Mouse (Mus musculus) neutrophil, adult 5-6 weeks (primary cell): ENCODE data around the gene Cdk18. TPM values are rescaled to one million over a fixed set of nuclear protein-coding genes. Genes with fewer than 3 reads are reported as not detected.

Experiments used
- ATAC-seq: fragments of 151-379, 151-347 bp; 2 replicates; pipeline ENCODE4 v1.8.0; 2017; ENCODE audit warnings: mild to moderate bottlenecking, moderate TSS enrichment; ENCODE audit not compliant: insufficient number of reproducible peaks, poor library complexity, low FRiP score, severe bottlenecking; ENCODE audit errors: extremely low read depth
- total RNA-seq: library from RNA; stranded (forward); fragments of 200-1000 nt; gene quantifications from 2 replicates; pipeline ENCODE4 v1.2.3, GENCODE M21; 2017

Gene Cdk18
- total RNA-seq, 1 experiment from 2014 or later = not detected

DNA sequence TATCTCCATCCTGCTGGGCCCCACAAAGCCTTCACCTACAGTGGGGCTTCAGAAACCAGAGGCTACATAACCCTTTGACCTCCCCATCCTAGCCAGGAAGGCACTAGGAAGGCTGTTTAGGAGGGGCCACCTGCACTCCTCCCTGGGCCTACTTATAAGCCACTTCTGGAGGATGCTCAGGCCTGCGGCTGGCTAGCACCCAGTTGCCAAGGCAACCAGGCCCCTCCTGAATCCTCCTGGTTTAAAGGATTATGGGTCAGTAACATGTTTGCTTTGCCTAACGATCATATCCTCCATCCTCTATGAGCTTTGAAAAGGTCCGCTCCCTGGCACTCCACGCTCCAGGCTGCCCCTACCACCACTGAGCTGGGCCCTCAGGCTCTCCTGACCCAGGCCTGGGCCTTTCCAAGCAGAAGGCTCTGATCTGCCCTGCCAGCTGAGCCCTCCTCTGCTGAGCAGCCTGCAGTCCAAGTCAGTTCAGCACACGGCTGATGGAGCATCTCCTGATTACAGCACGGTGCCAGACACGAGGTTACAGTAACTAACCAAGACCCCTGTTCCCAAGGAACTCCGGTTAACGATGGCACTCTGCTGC lies 16.0 kb downstream of the Cdk18 start:
- ATAC-seq = no peak

DNA sequence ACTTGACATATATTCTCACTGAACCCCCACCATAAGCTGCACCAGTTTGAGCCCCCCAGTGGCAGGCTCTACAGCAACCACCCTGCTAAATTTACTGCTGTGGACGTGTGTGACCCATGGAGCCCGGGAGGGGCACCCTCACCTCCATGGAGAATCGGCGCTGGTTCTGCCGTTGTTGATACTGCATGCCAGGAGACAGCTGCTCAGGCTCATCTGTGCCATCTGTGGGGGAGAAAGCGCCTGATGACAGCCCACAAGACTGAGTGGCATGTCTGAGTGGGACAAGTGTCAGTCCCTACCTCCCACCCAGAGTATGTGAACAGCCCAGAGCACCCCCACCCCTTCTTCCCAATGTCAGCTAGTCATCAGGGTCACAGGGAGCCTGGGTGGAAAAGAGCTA lies 17.6 kb downstream of the Cdk18 start:
- no peak for ATAC-seq

DNA sequence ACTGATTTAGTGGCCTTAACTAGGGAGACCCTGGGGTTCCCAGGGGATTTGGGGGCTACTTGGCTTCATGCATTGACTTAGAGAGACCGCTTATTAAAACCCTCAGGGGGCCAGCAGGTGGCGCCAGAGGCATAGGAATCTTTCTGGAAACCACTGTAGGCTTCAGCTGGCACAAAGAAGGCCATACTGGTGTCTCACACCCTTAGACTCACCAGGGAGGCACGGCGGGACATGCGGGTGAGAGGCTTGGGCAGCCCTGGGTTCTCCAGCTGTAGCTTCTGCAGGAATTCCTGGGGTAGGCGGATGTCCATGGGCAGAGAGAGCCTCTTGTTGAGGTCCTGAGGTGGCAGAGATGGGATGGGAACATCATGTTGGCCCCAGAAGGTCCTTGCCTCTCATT lies 18.2 kb downstream of the Cdk18 start:
- ATAC-seq = no peak

DNA sequence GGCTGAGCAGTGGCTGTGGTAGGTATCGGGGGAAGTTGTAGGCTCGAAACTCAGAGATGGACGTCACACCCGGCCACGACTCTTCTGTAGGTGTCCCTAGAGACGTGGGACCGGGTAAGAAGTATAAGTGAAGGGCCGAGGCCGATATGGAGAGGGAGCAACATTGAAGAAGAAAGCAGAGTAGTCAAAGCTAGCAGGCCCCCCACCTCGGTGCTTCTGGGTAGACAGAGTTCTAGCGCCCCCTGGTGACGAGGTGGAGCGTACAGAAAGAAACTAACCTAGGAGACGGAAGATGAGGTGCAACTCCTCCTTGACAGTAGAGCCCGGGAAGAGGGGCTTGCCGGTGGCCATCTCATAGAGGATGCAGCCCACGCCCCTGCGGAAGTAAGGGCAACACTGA lies 22.9 kb downstream of the Cdk18 start:
- ATAC-seq = no peak

DNA sequence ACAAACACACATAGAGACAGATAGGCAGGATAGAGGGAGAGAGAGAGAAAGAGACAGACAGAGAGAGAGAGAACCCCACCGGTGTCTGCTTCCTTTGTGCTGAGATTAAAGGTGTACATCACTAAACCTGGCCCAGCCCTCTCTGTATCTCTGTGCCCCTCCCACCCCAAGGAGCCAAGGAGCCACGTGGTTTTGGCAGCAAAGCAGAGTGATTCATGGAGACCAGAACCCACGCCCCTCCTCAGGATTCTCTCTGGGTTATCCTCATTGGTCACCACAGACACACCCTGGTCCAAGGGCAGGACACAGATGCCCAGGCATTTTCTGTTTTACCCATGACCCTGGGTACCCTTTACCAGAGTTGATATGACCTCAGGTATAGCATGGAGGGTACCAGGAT lies 26.4 kb downstream of the Cdk18 start:
- no peak for ATAC-seq

DNA sequence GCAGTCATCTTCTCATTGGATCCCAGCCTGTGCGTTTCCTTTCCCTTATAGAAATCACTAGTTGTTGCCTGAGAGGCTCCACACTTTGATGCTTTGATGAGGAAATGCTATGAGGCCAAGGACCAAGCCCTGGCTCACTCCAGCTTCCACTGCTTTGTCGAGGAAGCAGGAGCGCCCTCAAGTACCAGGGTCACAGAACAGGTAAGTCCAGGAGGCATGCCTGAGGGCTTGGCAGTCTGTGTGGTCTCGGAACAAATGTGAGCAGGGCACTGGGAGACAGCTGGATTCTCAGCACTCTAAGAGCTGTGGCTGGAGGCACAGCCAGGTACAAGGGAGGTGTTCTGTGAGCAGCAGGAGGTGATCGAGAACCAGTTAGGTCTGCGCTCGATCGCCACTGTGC lies 27.1 kb downstream of the Cdk18 start:
- no peak for ATAC-seq

DNA sequence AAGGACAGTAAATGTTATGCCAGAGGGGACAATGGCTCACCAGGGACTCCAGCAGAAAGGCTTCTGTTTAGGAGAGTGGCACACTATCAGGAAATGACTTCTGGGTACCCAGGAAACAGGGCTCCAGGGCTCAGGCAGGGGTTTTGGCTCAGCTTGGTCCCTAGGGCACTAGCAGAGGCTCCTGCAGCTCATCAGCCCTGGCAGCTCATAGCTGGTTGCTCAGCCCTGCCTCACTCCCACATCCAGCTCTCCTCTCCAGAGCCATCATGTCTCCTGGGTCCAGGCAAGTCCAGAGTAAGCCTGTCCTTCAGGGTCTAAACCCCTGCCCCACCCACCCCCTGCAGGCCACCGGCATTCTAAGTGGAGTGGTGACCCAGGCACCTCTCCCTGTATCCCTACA lies 28.1 kb downstream of the Cdk18 start:
- ATAC-seq = no peak

DNA sequence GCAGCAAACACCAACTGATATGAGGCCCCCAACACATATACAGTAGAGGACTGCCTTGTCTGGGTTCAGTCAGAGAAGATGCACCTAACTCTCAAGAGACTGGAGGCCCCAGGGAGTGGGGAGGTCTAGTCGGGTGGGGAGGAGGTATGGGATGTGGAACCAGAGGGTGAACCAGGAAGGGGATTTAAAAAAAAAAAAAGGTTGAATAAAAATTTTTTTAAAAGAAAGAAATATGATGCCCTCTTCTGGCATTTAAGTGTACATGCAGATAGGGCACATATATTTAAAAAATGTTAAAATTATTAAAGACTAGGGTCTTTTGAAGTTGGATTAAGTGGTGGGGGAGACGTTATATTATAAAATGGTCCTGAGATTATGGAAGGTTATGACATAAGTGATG lies 30.1 kb downstream of the Cdk18 start:
- ATAC-seq = no peak

DNA sequence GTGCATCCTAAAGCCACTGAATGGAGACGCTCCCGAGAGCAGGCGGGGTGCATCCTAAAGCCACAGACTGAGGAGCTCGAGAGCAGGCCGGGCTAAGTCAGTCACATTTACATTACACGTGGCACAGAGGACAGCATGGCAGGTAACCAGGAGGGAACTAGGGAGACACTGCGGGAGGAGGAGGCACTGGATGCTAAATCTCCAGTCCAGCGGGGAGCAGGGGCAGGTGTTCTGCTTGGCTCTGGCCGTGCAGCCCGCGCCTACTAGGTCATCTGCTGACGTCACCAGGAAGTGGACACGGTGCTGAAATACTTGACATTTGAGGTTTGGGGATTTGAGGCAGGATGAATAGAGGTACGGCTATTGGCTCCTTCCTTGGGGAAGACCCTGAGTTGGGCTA lies 35.1 kb downstream of the Cdk18 start:
- no peak for ATAC-seq

DNA sequence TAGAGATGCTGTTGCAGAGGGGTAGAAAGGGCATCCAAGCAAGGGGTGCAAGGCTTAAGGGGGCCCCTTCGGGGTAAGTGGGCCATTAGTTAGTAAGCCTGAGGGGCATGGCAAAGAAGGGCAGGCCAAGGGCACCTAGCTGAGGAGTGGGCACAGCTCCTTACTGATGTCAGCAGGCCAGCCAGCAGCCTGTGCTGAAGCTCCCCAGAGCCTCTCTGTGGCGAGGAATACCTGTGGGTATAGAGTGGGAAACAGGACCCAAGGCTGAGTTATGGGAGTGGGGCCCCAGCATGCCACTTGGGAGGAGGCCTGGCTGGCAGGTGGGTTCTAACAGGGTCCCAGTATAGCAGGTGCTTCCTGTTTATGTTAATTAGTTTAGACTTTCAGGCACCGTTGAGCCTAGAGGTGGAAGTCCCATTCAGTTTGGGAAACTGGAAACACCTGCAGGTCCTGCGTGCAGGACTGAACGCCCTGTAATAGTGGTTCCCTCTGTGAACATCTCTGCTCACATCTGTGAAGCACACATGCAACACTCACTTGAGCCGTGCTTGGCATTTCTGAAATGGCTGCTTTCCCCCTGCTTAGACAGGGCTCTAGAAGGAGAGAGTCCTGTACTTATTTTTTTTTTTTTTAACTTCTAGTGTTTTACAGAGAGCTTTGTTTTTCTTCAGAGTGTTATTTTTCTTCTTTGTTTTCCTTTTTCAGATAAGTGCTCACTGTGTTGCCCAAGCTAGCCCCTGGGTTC lies 37.4 kb downstream of the Cdk18 start:
- no peak for ATAC-seq

DNA sequence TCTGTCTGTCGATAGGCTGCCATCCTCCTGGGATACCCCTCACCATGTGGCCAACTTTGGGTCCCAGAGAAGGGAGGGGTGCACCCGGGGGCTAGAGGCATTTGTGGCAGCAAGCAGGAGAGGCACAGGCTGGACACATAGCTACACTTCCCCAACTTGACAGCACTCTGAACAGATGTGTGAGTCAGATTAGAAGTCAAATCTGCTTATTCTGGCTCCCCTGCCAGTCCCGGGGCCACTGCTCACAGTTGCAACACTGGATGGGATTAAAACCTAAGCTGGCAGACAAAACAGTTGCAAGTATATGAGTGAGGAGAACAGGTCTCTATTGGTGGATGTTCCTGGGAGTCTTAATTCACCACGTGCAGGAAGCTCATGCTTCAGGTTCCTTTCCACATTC lies 39.7 kb downstream of the Cdk18 start:
- no peak for ATAC-seq

DNA sequence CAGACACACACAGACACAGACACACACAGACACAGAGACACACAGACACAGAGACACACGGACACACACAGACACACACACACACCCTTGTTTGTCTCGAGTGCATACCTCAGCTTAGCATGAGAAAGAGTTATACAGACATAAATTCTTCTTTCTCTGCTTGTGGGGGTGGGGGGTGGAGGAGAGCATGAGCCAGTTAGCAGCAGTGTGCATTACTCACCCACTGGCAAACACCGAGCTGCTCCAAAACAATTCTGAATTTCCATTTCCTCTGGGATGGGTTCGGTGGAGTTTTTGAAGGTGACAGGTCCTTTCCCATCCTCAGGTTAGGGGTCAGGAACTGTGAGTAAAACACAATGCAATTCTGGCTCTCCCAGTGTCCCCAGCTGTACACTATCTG lies 40.5 kb downstream of the Cdk18 start:
- no peak for ATAC-seq

DNA sequence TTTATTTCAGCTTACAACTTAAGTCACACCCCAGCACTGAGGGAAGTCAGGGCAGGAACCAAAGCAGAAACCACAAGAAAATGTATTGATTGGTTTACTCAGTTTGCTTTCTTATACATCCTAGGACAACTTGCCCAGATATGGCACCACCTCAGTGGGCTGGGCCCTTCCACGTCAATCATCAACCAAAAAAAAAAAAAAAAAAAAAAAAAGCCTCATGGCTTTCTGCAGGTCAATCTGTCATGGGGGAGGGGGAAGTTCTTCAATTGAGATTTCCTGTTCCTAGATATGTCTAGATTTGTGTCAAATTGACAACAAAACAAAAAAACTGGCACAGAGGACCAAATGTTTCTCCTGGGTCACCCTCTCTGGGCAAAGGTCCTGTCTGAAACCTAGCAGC lies 41.4 kb downstream of the Cdk18 start:
- ATAC-seq = no peak

DNA sequence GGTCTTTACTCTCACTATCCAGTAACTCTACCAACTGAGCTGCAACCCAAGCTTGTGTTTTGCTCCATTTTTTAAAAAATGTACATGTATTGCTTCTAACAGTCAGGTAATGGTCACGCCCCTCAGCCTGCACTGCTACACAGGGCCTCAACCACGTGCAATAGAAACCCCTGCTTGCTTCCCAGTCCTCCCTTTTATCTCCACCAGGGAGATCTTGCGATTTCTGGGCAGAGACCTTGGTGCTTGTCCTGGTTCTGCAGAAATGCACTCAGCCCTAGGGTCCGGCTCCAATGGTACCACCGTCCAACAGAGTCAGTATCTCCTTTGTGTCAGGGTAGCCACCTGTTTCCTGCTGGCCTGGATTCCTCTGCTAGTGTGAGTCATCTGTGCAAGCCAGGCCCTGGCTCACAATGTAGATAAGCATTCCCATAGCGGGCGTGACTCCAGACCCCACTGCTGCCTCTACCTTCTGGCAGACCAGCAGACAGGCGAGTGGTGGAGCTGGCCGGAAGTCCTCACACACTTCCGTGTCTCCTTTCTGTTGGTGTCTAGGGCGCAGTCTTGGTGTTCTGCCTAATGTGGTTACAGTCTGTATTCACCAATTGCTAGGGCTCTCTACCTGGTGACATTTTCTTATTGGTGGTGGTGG lies 44.0 kb downstream of the Cdk18 start:
- no peak for ATAC-seq

DNA sequence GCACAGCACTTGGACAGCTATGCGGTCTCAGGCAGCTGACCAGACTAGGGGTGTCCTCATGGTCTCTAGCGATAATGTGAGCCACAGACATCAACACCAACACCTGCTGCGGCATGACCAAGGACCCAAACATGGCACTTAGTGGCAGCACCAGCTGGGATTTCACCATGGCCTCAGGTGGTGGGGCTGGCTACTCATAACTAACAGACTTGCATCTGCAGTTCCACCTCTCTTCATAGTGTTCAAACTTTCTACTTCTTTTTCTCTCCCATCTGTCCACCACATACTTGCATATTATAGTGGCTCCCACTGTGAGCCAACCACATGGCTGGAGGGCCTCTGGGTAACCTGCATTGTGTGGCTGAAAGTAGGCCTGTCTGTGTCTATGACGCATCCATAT lies 46.2 kb downstream of the Cdk18 start:
- ATAC-seq = no peak

DNA sequence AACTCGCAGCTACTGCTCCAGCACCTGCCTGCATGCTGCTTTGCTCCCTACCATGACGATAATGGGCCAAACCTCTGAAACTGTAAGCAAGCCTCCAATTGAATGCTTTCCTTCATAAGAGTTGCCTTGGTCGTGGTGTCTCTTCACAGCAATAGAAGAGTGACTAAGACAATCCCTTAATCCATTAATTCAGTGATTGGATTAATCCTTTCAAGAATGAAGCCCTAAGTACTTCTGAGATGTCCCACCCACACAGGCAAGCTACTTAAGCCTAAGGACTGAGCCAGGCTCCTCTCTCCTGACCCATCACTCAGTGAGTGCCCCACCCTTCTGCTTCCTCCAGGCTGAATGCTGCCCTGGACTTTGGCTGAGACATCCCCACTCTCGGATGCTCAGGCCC lies 49.2 kb downstream of the Cdk18 start:
- no peak for ATAC-seq

DNA sequence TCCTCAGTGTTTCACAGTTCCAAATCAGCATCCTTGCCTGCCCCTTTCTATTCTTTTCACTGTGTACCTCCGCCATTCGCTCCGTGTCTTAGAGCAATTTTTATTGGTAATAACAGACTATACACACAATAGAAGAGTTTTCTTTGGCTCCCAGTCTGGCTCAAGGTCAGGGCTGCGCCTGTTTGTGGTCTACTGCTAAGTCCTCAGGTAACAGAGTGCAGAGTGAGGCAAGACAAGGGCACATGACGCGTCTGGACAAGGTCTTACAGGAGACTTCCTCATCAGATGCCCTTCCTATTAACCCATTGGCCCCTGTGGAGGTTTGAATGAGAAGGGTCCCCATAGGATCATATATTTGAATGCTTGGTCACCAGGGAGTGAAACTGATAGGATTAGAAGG lies 49.7 kb downstream of the Cdk18 start:
- no peak for ATAC-seq

DNA sequence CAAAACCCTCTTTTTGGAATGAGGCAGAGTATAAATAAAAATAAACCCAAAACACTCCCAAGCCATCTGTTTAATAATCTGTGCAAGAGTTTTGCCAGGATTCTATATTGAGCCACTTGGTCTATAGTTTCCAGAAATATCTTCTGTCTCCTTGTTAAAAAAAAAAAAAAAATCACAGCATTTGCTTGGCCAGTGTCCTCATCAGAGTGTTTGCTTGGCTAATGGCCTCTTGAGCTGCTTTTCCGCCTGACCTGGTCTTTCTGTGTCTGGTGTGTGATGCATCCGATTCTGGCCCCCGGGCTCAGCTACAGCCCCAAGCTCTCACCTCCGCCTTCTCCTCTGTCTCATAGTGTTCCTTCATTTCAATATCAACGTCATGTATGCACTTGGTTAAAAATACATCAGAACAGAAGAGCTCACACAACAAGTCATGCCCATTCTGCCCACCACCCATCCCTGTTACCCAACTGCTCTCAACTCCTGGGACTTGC lies 51.3 kb downstream of the Cdk18 start:
- ATAC-seq = no peak

DNA sequence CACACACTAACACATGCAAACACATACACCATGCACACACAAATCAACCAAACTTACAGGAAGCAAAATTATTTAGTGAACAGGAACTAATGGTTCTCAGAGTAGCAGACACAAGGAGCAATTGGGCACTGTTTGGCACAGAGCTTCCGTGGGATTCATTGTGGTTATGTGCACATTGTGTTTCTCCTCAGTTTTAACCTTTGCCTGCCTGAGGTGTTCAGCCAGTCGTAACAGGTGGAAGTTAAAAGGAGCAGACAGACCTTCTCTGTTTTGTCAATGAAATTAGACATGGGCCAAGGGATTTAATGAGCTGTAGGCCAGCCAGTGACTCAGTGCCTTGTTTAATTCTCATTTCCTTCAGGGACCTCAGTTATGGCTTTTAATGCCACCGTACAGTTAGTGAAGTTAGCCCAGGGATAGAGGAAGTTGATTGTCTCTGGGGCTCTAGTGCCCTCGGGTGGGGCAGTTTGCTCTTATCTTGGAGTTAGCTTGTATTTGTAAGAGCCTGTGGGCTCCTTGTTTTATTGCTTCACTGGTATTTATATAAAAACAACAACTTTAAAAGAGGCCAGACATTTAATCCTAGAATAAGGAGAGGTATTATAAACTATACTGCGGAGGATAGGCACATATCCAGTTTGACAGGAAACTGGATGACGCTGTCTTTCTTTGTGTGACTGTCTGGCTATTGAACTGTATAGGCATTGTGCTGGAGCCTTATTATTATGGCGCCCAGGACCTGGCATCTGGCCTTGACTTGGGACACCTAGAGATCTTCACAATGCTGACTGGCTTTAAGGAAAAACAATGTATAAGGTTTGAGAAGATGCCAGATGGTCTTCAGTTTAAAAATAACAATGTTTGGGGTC lies 54.1 kb downstream of the Cdk18 start:
- no peak for ATAC-seq
